Mouse (Mus musculus): Measurements from ENCODE around the gene Syngr3.
A peak's percentile ranks its signal among the peaks of the same experiment; 100 is the strongest.
"Not testable (repeated sequence)": the region's sequence is repeated elsewhere in the genome, so short reads cannot be mapped to it uniquely, and the experiment has no call there.

The Syngr3 gene

DNA sequence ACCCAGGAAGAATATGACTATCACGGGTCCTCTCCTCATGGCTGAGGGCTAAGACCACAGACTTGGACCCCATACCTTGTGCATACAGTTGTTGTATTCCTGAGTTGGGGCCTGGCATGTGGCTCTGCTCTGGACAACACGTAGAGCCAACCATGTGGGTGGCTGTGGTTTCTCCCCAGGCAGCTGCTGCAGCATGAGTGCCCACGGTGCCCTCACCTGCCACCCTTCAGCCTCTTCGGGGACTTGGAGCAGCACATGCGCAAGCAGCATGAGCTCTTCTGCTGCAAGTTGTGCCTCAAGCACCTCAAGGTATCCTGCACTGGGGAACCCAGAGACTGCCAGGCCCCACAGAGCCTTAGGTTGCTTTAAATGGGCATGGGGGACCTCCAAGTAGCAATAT is 12.9 kb downstream of the Syngr3 start:
- DNase-seq (ENCODE audit: low read depth, low spot score) = no peak

DNA sequence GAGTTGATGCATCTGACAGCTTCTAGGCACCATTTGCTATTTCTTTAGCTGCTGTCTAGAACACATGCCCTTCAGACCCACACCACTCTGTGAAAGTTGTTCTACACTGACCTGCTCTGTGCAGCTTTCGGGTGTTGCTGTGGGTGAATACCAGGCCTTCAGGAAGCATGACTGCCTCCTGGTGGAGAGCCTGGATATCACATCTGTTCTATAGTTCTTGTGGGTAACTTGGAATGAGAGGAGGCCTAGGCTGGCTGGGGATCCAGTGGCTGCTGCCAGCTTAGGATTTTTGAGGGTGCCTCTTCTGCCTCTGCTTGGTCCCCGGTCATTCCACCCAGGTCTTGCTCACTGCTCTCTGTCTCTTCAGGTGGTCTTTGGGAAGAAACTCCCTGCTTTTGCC is 13.6 kb downstream of the Syngr3 start:
- DNase-seq (ENCODE audit: low read depth, low spot score) = no peak

DNA sequence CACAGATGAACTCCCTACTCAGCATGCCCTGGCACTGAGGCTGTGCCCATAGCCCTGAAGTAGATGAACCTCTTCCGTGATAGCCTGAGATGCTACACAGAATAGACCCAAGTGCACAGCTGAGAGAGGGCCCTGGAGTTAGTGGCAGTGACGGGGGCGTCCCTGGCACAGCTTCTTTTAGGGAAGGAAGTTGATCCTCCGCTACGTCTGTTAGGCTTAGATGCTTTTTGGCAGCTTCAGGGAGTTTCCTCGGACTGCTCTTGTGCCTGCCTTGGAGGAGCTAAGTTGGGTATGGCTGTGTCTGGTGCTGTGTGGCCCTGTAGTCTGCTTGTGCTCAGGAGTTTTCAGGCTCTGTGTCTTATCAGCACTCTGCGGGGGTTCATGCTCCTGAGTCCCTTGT is 15.5 kb downstream of the Syngr3 start:
- DNase-seq (ENCODE audit: low read depth, low spot score) = no peak

DNA sequence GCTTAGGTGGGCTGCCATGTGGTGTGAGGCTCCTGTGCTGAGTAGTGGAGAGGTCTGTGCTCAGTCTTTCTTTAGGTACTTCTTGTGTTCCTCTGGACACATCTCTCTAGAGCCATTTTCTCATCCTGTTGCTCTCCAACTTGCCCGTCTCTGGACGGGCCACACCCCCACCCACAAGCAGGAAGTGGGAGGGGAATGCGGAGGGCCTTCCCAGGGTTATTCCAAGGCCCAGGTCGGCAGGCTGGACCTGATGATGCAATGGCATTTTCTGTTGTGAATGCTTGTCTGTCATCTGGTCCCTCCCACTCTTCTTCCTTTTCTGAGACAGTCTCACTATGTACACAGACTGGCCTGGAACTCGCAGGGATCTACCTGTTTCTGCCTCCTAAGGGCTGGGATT is 17.6 kb downstream of the Syngr3 start:
- no peak for DNase-seq (ENCODE audit: low read depth, low spot score)

DNA sequence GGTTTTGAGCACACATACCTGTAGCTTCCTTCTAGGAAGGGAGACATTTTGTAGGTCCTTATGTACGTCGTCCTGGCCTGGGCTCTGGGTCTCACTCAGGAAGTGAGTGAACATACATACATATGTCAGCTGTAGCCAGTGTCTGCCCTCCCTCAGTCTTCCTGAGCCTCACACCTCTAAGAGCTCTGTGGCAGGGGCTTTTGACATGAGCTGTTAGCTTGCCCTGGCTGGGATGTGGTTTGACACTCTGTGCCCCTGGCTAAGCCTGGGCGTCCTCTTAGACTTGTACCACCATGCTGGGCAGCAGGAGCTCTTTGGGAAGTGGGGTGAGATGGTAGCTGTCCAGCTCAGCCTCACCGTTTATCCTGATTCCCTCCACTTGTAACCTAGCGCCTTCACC is 18.4 kb downstream of the Syngr3 start:
- no peak for DNase-seq (ENCODE audit: low read depth, low spot score)

DNA sequence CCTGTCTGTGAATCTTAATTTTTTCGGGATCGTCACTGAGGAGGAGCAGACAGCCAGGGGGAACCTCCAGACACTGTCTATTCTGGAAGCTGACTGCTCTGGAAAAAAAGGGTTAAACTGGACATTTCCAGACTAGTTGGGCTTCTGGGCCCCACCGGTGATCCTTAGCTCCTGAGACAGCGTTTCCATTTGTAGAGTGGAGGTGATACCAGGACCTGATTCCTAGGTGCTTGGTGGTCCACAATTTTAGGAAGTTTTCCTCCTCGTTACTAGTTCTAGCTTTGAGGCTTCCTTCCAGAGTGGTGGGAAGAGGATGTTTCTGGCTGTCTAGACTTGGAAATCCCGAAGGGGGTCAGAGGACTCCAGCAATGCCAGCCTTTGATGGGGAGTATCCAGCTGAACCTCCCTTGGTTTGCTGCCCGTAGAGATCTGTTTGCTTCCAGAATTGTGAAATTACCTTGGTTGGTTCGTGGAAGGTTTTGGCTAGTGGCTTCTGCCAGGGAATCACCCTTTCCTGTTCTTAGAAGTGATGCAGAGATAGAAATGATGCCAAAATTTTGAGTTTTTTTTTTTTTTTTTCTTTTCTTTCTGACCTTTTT is 19.4 kb downstream of the Syngr3 start:
- no peak for DNase-seq (ENCODE audit: low read depth, low spot score)

DNA sequence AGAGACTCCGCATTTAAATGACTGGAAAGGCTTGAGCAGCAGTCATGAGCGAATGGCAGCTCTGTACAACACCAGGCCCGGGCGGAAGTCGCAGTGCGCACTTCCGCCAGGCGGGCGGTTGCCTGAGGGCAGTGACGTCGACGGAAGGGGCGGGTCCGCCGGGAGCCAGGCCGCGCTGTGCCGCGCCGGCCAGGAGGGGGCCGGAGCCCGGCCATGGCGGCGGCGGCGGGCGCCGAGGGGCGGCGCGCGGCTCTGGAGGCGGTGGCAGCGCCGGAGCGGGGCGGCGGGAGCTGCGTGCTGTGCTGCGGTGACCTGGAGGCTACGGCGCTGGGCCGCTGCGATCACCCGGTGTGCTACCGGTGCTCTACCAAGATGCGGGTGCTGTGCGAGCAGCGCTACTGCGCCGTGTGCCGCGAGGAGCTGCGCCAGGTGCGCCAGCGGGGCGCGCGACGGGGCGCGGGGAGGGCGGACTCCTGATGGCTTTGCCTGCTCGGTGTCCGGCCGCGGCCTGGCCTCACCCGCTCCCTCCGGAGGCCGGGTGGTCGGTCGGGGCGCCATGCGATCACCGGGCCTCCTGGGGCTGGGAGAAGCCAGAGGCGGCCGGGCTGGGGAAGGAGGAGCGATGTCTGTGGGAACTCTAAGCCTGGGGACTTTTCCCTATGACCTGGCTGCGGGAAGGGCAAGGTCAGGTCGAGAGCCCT is 20.1 kb downstream of the Syngr3 start, which contains the start of gene Zfp598:
Zfp598 (plus strand) TSS at position 143 of the 701 bp plus-strand sequence.
- DNase-seq (ENCODE audit: low read depth, low spot score) = peak; percentile 82

DNA sequence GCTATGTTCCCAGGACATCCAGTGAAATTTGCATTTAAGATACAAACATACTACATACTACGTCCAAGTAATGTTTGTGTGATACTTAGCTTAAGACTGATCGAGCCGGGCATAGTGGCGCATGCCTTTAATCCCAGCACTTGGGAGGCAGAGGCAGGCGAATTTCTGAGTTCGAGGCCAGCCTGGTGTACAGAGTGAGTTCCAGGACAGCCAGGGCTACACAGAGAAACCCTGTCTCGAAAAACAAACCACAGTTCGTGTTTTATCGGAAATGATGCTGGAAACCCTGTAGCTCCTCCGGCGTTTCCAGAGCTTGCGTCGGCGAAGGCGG is 20.6 kb downstream of the Syngr3 start:
- DNase-seq (ENCODE audit: low read depth, low spot score) = not testable (repeated sequence)

DNA sequence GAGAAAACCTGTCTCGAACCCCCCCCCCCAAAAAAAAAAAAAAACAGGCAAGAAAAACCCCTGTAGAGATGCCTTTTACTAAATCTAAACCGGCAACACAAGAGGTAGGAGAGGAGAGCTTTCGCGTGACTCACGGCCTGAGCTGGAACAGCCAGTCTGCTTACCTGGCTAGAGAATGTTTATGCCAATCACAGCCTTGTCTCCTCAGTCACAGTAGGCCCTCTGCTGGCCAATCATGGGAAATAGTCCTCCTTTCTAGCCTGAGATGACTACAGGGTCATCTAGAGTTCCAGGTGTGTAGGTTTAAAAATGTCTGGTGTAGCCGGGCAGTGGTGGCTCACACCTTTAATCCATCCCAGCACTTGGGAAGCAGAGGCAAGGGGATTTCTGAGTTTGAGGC is 22.3 kb downstream of the Syngr3 start:
- no peak for DNase-seq (ENCODE audit: low read depth, low spot score)

DNA sequence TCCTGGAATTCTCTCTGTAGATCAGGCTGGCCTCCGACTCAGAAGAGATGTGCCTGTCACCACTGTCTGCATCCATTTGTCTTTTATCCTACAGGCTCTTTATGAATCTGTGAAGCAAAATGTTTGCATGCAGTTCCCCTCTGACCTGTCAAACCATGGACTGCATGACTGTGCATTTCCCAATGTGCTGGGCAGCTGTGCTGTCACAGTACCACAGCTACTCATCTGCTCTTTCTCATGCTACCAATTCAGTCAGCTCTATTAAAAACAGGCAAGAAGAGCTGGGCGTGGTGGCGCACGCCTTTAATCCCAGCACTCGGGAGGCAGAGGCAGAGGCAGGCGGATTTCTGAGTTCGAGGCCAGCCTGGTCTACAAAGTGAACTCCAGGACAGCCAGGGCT is 22.7 kb downstream of the Syngr3 start:
- not testable (repeated sequence) for DNase-seq (ENCODE audit: low read depth, low spot score)

DNA sequence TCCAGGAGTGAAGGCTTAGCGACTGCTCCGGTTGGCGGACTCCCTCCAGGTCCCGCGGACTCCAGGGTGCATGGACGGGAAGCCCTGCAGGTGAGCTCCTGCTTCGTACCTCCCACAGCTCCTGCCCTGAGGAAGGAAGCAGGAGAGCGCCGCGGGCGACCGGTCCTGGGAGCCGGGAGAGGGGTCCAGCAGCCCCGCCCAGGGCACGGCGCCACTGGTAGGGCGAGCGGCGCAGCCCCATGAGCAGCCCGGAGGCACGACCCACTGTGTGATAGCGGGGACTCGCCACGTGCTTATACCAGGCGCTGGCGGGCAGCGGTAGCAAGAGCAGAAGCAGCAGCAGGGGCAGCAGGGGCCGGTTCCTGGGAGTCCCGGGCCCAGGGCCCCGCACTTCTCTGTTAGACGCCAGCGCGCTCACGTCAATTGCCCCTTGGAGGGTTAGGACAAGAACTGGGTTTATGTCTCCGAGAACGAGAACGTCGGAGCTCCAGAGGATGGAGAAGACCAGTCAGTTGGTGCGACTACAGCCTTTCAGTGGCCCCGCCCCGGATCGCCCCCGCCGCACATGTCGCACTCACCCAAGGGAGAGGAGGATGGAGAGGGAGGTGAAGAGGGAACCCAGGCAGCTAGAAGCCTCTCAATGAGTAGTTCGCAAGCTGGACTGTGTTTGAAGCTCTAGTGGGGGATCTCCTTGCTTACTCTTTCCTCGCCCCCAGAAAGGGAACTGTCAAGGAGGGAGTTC is 31.6 kb downstream of the Syngr3 start, which contains the start of gene Npw:
Npw (minus strand) TSS at position 441 of the 742 bp plus-strand sequence.
- DNase-seq (ENCODE audit: low read depth, low spot score) = no peak

DNA sequence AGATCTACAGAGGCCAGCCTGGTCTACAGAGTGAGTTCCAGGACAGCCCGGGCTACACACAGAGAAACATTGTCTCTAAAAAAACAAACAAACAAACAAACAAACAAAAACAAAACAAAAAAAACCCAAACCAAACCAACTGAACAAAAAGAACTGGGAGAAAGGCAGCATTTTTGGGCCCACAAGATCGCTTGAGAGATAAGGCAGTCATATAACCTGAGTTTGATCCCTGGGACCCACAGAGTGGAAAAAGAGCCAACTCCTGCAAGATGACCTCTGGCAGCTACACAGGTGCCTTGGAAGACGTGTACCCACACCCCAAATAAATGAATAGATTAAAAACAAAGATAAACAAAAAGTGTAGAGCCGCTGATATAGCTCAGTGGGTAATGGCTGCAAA is 34.8 kb downstream of the Syngr3 start:
- DNase-seq (ENCODE audit: low read depth, low spot score) = no peak

DNA sequence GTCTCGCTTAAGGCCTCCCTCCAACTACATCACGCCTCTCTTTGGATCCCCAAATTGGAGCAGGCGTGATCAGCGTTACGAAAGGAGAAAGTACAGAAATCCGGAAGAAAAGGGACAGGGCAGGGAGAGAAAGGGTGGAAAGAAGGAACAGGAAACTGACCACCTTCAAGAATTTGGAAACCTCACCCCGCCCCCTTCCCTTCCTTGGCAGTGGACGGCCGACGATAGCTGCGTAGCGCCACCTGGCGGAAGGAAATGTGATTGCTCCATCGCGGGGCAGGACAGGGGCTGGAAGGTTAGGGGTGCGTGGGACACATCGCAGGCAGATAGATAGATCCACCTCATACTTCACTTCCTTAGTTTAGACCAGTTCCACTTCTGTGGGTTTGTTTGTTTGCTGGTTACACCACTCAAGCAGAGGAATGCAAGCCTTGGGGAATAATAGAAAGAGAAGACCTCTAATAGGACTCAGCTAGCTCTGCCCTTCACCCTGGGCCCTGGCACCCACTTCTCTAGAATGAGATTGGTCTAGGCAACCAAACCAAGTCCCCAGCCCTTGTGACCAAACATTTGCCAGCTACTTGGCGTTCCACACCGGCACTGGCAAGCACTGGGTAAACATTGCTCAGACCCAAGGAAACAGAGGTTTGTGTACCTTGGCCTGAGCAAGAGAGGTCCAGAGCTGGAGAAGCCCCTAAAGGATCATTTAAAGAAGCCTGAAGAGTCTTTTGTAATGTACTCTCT is 35.6 kb downstream of the Syngr3 start:
- no peak for DNase-seq (ENCODE audit: low read depth, low spot score)

DNA sequence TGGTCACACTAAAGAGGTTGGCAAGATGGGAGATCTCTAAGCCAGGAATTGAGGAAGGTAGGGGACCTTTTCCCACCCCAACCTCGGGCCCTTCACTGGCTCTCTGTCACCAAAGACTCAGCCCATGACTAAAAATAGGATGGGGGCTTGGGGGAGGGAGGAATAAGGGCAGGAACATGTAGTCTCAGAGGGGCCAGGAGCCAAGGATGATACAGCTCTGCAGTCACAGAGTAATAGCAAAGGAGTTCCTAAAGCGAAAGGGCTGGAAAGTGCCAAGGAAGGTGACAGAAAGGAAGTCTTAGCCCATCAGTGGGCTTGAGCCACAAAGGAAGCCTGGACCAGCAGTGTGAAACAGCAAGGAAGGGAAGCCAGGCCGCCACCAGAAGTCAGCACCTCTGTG is 37.9 kb downstream of the Syngr3 start:
- no peak for DNase-seq (ENCODE audit: low read depth, low spot score)

DNA sequence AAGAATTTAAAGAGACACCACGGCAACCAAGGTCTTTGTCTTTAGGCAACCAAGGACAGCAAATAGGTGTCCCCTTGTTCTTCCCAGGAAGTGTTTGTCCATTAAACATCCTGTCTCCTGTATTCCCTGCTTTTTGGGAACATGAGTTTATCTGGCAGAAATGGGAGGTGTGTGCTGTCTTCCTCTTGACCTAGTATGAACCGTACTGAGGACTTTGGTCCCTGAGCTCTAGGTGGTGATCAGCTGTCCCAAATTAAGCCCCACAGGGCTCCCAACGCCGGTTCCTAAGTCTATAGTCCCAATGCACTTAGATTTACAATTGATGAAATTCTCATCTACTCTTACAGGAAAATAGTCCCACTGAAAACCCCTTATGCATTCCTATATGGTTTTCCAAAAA is 39.0 kb downstream of the Syngr3 start:
- DNase-seq (ENCODE audit: low read depth, low spot score) = no peak

DNA sequence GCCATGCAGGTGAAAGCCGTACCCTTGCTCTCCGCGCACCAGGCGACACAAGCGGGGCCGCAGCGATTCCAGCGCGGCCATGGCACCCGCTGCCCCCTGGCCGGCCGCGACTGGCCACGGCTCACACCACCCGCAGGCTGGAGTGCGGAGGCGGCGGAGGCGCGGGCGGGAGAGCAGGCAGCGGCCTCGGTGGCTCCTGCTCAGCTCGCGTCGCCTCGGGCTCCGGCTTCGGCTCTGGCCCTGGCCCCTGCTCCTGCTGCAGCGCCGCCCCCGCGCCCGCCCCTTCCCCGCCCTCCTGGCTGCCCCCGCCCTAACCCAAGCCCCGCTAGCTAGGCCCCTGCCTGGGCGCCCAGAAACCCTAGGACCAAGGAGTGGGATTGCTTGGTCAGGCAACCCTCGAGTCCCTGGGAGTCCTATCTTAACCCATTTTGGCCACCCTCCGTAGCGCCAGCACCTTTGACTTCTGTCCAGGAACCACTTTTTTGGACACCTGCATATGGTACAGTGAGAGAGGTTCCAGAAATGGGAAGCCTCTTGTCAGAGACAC is 39.6 kb downstream of the Syngr3 start, which contains the start of gene Slc9a3r2:
Slc9a3r2 (minus strand) TSS at position 258 of the 547 bp plus-strand sequence.
- DNase-seq (ENCODE audit: low read depth, low spot score) = no peak

DNA sequence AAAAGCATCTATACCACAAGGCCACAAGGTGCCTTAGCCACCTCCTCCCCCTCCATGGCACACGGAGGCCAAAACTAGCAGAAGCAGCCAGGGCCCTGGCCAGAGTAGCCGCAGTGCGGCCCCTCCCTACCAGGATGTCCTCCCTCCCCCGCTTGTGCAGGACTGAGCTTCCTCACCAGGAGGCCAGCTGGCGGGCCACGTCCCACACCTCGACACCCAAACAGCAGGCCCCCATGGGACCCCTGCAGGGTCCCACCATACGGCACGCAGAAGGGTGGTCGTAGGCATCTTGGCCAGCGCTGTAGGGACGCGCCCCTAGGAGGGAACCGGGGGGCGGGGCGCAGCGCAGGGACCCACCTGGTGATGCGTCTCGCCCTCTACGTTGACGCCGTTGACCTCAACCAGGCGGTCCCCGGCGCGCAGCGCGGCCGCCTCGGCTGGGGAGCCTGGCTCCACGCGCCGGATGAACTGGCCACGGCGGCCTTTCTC is 40.1 kb downstream of the Syngr3 start:
- DNase-seq (ENCODE audit: low read depth, low spot score) = no peak

DNA sequence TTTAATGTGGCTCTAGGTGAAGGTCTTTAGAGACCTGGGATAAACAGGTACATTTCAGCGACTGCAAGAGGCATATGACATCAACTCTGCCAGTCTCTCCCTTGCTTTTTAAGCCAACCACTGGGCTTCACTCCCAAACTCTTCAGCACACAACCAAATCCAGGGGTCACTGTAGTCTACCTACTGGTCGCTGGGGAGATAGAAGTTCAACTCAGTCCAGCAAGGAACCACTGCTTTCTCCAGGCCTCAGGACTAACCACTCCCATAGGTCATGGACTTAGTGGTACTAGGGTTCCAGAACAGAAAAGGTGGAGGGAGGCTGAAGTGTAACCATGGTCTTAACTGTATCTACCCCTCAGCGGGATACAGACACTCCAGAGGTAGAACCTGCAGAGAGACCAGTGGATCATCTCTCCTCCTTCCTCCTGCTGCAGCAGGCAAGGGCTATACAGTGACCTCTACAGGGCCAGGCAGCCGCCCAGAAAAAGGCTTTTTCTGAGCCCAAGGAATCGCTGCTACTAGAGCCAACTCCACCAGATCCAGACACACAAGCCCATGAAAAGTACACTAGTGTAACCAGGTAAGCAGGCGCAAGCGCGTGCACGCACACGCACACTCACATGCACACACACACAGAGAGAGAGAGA is 40.9 kb downstream of the Syngr3 start:
- DNase-seq (ENCODE audit: low read depth, low spot score) = no peak

DNA sequence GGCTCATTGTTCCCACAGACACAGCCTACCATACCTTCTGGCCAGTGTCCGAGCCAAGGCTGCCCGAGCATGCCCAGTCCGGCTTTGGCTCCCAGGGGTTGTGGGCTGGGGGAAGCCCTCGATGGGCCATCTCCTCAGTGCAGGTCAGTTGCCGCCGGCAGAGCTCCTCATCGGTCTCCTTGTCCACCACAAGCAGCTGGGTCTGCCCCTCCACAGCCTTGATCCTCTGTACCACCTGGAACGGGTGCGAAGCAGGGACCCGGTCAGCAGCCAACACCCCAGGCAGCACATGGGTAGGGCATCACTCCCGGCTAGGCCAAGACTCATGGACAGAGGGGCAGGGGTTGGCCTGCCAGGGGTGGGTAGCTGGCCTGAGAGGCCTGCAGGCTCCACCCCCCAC is 42.3 kb downstream of the Syngr3 start:
- no peak for DNase-seq (ENCODE audit: low read depth, low spot score)

DNA sequence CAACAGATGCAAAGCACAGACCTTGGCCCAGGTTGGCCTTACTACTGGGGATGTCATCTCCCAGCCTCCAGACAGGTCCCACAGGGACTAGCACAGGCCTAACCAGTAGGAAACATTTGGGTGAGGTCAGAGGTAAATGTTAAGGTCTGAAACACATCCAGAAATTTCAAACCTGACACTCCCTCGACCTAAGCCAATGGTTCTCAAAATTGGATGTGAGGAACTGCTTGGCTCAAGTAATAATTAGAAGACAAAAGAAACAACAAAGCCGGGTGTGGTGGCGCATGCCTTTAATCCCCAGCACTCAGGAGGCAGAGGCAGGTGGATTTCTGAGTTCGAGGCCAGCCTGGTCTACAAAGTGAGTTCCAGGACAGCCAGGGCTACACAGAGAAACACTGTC is 43.4 kb downstream of the Syngr3 start:
- no peak for DNase-seq (ENCODE audit: low read depth, low spot score)

DNA sequence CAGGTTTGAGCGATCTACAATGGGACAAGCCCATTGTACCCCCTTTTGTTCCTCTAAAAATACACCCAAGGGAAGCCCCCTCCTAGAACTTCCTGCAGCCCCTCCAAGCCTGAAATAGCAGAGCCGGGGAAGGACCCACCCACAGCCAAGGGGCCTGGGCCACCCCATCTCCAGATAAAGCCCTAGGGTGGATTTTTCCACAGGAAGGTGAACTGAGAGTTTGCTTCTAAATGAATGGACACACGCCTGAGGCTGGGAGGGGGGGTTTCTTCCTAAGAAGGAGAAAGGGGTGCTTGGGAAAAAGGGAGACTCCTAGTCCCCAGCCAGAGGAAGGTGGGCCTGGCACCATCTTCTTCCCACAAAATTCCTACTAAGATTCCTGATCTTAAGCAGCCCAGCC is 43.8 kb downstream of the Syngr3 start:
- no peak for DNase-seq (ENCODE audit: low read depth, low spot score)

Data from brain, embryonic 18.5 days (tissue).